Mouse (Mus musculus): ENCODE results near the gene Zfp568.

- TF ChIP-seq POLR2AphosphoS5 (IDR thresholded peaks at IDR 0.05; ENCODE audit: insufficient replicate concordance, low read depth, low read length) (no peak), CTCF (IDR thresholded peaks at IDR 0.05; ENCODE audit: low read depth, low read length) (no peak), GATA1 (IDR thresholded peaks at IDR 0.05; ENCODE audit: borderline replicate concordance, low read length) (no peak), TAL1 (conservative IDR thresholded peaks at IDR 0.05; ENCODE audit: low read depth, low read length) (no peak)
Observed at GRCm38 (mm10) chr7:30008020-30008690, 24.4 kb downstream of the Zfp568 start.

Measured in G1E (cell line).